Mouse (Mus musculus): ENCODE results near the gene Vwa3b. TPM values are rescaled to one million over a fixed set of nuclear protein-coding genes. Genes with fewer than 3 reads are reported as not detected.
A peak's percentile ranks its signal among the peaks of the same experiment; 100 is the strongest.

The Vwa3b gene
- total RNA-seq, 2 experiments from 2014 or later: 34.6 to 57.2 TPM

- no peak for DNase-seq
Observed at GRCm38 (mm10) chr1:37122798-37123197, 96.4 kb downstream of the Vwa3b start.

- DNase-seq: no peak
Observed at GRCm38 (mm10) chr1:37124696-37125349, 98.4 kb downstream of the Vwa3b start.

GRCm38 (mm10) chr1:37130012-37130570, 103.7 kb downstream of the Vwa3b start:
- no peak for DNase-seq

GRCm38 (mm10) chr1:37131146-37131545, 104.8 kb downstream of the Vwa3b start:
- no peak for DNase-seq

GRCm38 (mm10) chr1:37132433-37132832, 106.0 kb downstream of the Vwa3b start:
- DNase-seq: no peak

GRCm38 (mm10) chr1:37145966-37146365, 119.6 kb downstream of the Vwa3b start:
- no peak for DNase-seq

- DNase-seq: no peak
Observed at GRCm38 (mm10) chr1:37149866-37150265, 123.5 kb downstream of the Vwa3b start.

- no peak for DNase-seq
Observed at GRCm38 (mm10) chr1:37151896-37152295, 125.5 kb downstream of the Vwa3b start.

- no peak for DNase-seq
Observed at GRCm38 (mm10) chr1:37166066-37166465, 139.7 kb downstream of the Vwa3b start.

- DNase-seq: no peak
Observed at GRCm38 (mm10) chr1:37167918-37168317, 141.5 kb downstream of the Vwa3b start.

- DNase-seq: no peak
Observed at GRCm38 (mm10) chr1:37177874-37178273, 151.5 kb downstream of the Vwa3b start.

GRCm38 (mm10) chr1:37179852-37180251, 153.5 kb downstream of the Vwa3b start:
- DNase-seq: no peak

- DNase-seq: no peak
Observed at GRCm38 (mm10) chr1:37187050-37187449, 160.7 kb downstream of the Vwa3b start.

GRCm38 (mm10) chr1:37194607-37195006, 168.2 kb downstream of the Vwa3b start:
- no peak for DNase-seq

GRCm38 (mm10) chr1:37201406-37201805, 175.0 kb downstream of the Vwa3b start:
- DNase-seq: no peak

- no peak for DNase-seq
Observed at GRCm38 (mm10) chr1:37207743-37208142, 181.3 kb downstream of the Vwa3b start.

- DNase-seq: no peak
Observed at GRCm38 (mm10) chr1:37212375-37212774, 186.0 kb downstream of the Vwa3b start.

- DNase-seq: no peak
Observed at GRCm38 (mm10) chr1:37214144-37214543, 187.7 kb downstream of the Vwa3b start, which contains the start of gene Cnga3. Gene Cnga3 (plus strand): TSS chr1:37214434.

- peak; percentile 19 for DNase-seq
Observed at GRCm38 (mm10) chr1:37218386-37218785, 192.0 kb downstream of the Vwa3b start.

- no peak for DNase-seq
Observed at GRCm38 (mm10) chr1:37219593-37219992, 193.2 kb downstream of the Vwa3b start.

- DNase-seq: no peak
Observed at GRCm38 (mm10) chr1:37220134-37220907, 193.9 kb downstream of the Vwa3b start.

GRCm38 (mm10) chr1:37222002-37222401, 195.6 kb downstream of the Vwa3b start:
- no peak for DNase-seq

- DNase-seq: peak; percentile 61
Observed at GRCm38 (mm10) chr1:37230404-37230803, 204.0 kb downstream of the Vwa3b start.
